Mouse (Mus musculus): ENCODE data around the gene Mrps2. TPM values are rescaled to one million over a fixed set of nuclear protein-coding genes. Genes with fewer than 3 reads are reported as not detected.

Gene Mrps2
- 10 to 100 TPM; 19.4 to 22.9 TPM for total RNA-seq (2023)

DNA sequence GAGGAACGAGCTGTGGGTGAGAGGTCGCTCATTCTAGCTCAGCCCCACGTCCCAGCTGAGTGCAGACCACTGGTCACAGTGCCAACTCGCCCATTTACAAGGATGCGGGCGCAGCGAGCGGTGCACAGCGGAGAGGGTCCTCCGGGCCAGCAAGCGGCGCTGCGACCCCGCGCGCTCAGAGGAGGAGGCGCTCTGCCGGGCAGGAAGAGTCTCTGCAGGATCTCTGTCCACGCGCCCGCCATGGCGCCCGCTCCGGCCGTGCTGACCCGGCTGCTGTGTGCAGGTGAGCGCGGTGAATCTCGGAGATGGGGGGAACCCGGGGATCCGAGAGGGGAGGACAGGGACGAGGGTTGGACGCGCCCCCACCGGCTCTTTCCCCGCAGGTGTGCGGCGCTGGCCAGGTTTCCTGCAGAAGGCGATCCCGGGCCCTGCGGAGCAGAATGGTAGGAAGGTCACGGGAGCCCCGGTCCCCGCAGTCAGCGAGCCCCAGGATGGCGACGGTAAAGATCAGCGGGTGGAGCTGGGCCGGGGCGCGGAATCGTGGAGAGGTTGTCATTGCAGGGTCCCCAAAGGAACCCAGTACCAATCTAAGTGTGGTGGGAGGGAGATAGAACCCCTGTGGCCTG lies at the start of gene Mrps2:
Gene Mrps2, plus strand, starts transcription at position 207 of the 626 bp plus-strand sequence.

GRCm38 (mm10) chr2:28446515-28447314 lies 21.2 kb upstream of the Mrps2 start, which contains the start of gene Ppp1r26:
Gene Ppp1r26 (plus strand): TSS chr2:28446800.

DNA sequence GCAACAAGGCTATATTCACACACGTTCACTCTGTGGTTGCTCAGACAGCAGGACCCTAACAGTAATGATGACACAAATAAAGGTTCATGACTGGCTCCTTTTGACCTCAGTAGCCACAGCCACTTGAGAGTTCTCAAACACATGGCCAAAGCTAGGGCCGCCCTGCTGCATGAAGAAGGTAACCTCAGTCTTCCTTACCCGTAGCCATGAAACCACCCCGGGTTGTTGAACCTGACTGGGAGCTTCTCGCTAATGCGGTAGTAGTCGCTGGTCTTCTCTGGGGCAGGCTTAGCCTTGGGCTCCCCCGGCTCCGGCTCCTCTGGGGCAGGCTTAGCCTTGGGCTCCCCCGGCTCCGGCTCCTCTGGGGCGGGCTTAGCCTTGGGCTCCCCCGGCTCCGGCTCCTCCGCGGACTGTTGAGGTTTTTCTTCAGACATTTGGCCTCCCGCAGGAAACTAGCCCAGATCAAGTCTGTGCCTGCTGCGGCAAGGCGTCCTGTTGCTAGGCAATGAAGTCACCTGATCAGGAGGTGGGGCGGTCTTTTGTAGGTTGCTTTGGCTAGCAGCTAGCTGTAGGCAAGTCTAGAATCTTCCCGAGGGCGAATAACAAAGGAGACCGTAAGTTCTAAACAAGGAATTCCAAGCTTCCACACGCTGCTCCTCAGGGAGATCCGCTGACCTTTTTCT lies 1.9 kb upstream of the Mrps2 start, which contains the start of gene 1700007K13Rik:
Gene 1700007K13Rik, minus strand, starts transcription at position 497 of the 683 bp plus-strand sequence.

DNA sequence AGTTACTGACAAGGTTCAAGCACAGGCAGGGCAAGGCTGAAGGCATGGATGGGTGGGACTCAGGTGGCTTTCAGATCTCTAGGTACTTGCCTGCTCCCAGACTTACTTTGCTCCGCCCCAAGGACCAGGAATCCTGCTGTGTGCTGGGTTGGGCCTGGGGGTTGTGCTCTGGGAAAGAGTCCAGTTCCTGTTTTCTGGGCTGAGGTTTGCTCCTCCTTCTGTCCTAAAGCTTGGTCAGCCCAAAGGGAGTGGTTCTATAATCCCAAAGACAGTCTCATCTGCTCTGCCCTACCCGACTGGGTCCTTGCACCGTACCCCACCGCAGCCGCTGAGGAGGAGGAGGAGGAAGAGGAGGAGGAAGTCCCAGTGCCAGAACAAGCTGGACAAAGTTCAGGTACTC lies 28.8 kb downstream of the Mrps2 start, which contains the start of gene Gbgt1:
Gene Gbgt1, plus strand, starts transcription at position 221 of the 400 bp plus-strand sequence.

GRCm38 (mm10) chr2:28505795-28506194 lies 37.9 kb downstream of the Mrps2 start, which contains the start of gene Gm10134:
Gene Gm10134 (plus strand): TSS chr2:28506095.

DNA sequence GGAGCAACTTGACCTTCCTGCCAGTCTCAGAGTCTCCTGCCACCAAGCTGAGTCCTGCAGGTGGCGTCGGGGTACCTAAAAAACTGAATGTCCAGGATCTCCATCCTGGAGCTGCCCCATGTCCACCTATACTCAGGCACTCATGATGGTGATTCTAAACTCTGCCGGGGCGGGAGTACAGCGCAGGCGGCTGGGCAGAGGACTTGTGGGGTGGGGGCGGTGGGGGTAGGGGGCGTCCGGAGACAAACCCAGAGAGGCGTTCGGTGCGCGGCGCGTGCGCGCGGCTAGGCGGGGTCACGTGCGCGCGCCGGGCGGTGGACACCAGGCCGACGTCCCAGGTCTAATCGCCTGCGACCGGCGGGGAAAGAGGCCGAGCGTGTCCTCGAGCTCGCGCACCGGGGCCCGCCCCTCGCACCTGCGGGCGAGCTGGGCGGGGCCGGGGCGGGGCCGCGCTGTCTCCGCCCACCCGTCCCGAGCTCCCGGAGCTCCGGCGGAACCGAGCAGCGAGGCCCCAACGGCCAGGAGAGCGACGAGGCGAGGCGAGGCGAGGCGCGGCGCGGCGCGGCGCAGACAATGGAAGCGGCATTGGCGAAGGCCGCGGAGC lies 45.0 kb downstream of the Mrps2 start, which contains the start of gene Ralgds:
Gene Ralgds, plus strand, starts transcription at position 328 of the 604 bp plus-strand sequence.

Other genes starting within 250 kb of the Mrps2 start
- gene Ppp1r26, start 21.3 kb upstream of the Mrps2 start, total RNA-seq (2023) = not detected
- not detected for gene 1700007K13Rik, start 1.7 kb upstream of the Mrps2 start, total RNA-seq (2023)
- gene Gbgt1, start 28.8 kb downstream of the Mrps2 start, total RNA-seq (2023) = under 1 TPM in 1 of 2 experiments, not detected in 1; 0.70 TPM
- 1 to 10 TPM in 1 of 2 experiments, not detected in 1; 2.4 TPM for gene Gm10134, start 38.0 kb downstream of the Mrps2 start, total RNA-seq (2023)
- 10 to 100 TPM; 23.6 to 25.2 TPM for gene Ralgds, start 45.1 kb downstream of the Mrps2 start, total RNA-seq (2023)
- not detected for gene Cel, start 95.3 kb downstream of the Mrps2 start, total RNA-seq (2023)
- 10 to 100 TPM; 22.0 to 25.9 TPM for gene Gtf3c5, start 115.7 kb downstream of the Mrps2 start, total RNA-seq (2023)
- 1 to 10 TPM in 1 of 2 experiments, under 1 TPM in 1; 0.83 to 2.7 TPM for gene Gfi1b, start 153.9 kb downstream of the Mrps2 start, total RNA-seq (2023)
- 10 to 100 TPM; 42.4 to 50.5 TPM for gene Tsc1, start 173.2 kb downstream of the Mrps2 start, total RNA-seq (2023)
- gene Spaca9, start 231.7 kb downstream of the Mrps2 start, total RNA-seq (2023) = under 1 TPM in 1 of 2 experiments, not detected in 1; 0.90 TPM
- 1 to 10 TPM in 1 of 2 experiments, not detected in 1; 1.2 TPM for gene Ak8, start 232.1 kb downstream of the Mrps2 start, total RNA-seq (2023)

All from T-cell, adult 66 days (primary cell).